Mouse (Mus musculus) hindbrain, postnatal 0 days (tissue): ENCODE measurements at regions not wholly inside any gene's neighbourhood (a gene's known extent, or its start where the extent isn't known, plus 50 kb on each side); places are given as distances from the start of the nearest gene placed in this dataset.

ENCODE experiments used
- ATAC-seq: fragments of 200-750 bp; cut with Nextera tagmentation; 2 replicates; pipeline ENCODE4 v1.8.0; 2017; ENCODE audit warnings: mild to moderate bottlenecking, moderate TSS enrichment, moderate library complexity
- DNase-seq: peaks from one replicate; pipeline ENCODE4 v3.0.0-alpha.2; 2015; ENCODE audit warnings: low spot score
- H3K27ac ChIP-seq: fragments of 300-500 bp; sonication (generic); 2 replicates; pipeline ENCODE4 v1.5.1; 2014; ENCODE audit warnings: mild to moderate bottlenecking
- H3K27me3 ChIP-seq: fragments of 300-500 bp; sonication (generic); 2 replicates; pipeline ENCODE4 v1.6.1; 2014; ENCODE audit warnings: low read length, mixed read lengths; ENCODE audit not compliant: insufficient read depth
- H3K36me3 ChIP-seq: fragments of 300-500 bp; sonication (generic); 2 replicates; pipeline ENCODE4 v1.6.1; 2014; ENCODE audit warnings: low read length, mixed read lengths; ENCODE audit not compliant: insufficient read depth
- H3K4me1 ChIP-seq: fragments of 300-500 bp; sonication (generic); 2 replicates; pipeline ENCODE4 v1.6.1; 2014; ENCODE audit warnings: antibody characterized with exemption, low read length, mixed read lengths; ENCODE audit not compliant: insufficient read depth
- H3K4me2 ChIP-seq: fragments of 300-500 bp; sonication (generic); 2 replicates; pipeline ENCODE4 v1.6.1; 2014; ENCODE audit warnings: low read depth, mild to moderate bottlenecking, low read length, moderate library complexity, mixed read lengths
- H3K4me3 ChIP-seq: fragments of 300-500 bp; sonication (generic); 2 replicates; pipeline ENCODE4 v1.5.1; 2014; ENCODE audit warnings: low read length
- H3K9ac ChIP-seq: fragments of 300-500 bp; sonication (generic); replicated peaks from 2 replicates; pipeline ENCODE4 v1.6.1; 2014; ENCODE audit warnings: mild to moderate bottlenecking, low read length, moderate library complexity, mixed read lengths
- H3K9me3 ChIP-seq: fragments of 300-500 bp; sonication (generic); 2 replicates; pipeline ENCODE4 v1.6.1; 2016; ENCODE audit warnings: low read length, mixed read lengths
- CTCF ChIP-seq: IDR thresholded peaks from 2 replicates; pipeline ENCODE4 v1.5.1; 2016; ENCODE audit warnings: antibody characterized with exemption, control low read depth, low read depth
- WGBS: fragments of 180-500 bp; shearing (Covaris S2); extraction: QIAGEN DNeasy Blood & Tissue Kit; methylation state at CpG from one replicate; pipeline ENCODE4 v1.1.7; 2014; 5-methylcytosine and 5-hydroxymethylcytosine counted together

DNA sequence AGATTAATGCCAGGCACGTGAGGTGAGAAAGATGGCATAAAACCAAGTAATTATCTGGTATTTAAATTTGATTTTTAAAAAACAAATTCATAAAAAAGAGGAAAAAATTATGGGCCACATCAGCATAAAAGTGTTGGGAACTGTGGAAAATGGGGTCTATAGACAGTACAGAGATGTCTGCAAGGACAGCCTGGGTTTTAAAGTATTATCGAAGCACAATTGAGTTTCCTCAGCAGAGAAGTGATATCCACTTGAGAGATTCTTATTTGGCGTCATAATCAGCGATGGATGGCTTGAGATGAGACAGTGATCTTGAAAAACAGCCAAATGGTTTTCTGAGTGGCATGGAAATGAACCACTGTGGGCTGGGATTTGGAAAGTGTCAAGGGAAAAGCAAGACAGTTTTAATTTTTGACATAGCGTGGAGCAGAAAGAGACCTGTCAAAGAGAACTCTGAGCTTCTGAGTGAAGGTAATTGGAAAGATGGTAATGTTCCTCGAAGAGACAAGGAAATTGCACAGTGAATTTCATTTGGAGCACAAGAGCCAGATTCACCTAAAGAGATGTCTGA lies 844.7 kb upstream of the Chrm3 start:
- peak; percentile 67 for DNase-seq
- no peak overlapping the region for H3K4me3 ChIP-seq
- no peak overlapping the region for H3K27ac ChIP-seq
- no peak overlapping the region for H3K4me2 ChIP-seq
- H3K36me3 ChIP-seq, result no peaks in the 10 kb centered on the region
- no peaks in the 10 kb centered on the region for H3K4me1 ChIP-seq
- H3K27me3 ChIP-seq, result no peaks in the 10 kb centered on the region
- WGBS, result 55% methylated on average over 6 of the region's 6 CpGs
- no peak overlapping the region for H3K9ac ChIP-seq
- no peak for ATAC-seq
- TF ChIP-seq CTCF, result no peak
- no peaks in the 10 kb centered on the region for H3K9me3 ChIP-seq

DNA sequence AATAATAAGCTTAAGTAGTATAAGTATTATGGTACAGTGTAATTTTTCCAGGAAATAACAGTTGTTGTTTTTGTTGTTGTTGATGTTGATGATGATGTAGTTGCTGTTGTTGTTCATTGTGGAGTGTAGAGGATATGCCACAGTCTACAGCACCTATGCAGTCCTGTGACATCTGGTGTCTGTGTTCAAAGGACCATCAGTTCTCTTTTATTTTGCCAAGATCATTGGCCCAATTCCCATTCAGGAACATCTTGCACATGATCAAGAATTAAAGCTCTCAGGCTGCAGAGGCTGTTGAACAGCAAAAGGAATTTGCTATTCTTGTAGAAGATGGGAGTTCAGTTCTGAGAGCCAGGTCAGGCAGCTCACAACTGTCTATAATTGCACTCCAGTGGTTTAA lies 841.3 kb upstream of the Chrm3 start:
- DNase-seq (peak; percentile 61), ATAC-seq (peak; percentile 49; the same call in 1 of the 2 replicates)
- Histone ChIP-seq H3K27me3 (no peaks in the 10 kb centered on the region), H3K4me1 (no peaks in the 10 kb centered on the region), H3K4me3 (no peak overlapping the region), H3K9ac (no peak overlapping the region), H3K27ac (no peak overlapping the region), H3K9me3 (no peaks in the 10 kb centered on the region), H3K36me3 (no peaks in the 10 kb centered on the region), H3K4me2 (no peak overlapping the region)
- TF ChIP-seq CTCF, result no peak

DNA sequence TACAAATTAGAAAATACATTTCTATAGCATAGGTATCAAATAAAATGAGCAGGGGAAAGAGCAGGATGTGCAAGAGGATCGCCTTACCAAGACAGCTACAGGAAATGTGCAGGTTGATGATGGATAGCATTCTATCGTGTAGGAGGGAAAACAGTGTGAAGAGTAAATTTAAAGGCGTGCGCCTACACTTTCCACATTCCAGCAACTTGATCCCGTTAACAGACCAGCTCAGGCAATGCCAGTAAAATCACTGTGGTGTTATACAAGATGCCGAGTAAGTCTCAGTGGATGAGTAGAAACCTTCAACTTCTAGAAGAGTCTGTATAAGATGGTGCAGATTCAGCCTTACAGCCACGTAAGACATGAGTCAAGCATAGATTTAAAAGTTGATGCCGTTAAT lies 831.8 kb upstream of the Chrm3 start:
- no peaks in the 10 kb centered on the region for H3K27me3 ChIP-seq
- no peak overlapping the region for H3K9ac ChIP-seq
- no peaks in the 10 kb centered on the region for H3K4me1 ChIP-seq
- TF ChIP-seq CTCF, result no peak
- H3K9me3 ChIP-seq, result no peaks in the 10 kb centered on the region
- no peak overlapping the region for H3K4me2 ChIP-seq
- 90% methylated on average over 8 of the region's 8 CpGs for WGBS
- H3K36me3 ChIP-seq, result no peaks in the 10 kb centered on the region
- DNase-seq (no peak), ATAC-seq (no peak)
- H3K4me3 ChIP-seq, result no peak overlapping the region
- H3K27ac ChIP-seq, result no peak overlapping the region

DNA sequence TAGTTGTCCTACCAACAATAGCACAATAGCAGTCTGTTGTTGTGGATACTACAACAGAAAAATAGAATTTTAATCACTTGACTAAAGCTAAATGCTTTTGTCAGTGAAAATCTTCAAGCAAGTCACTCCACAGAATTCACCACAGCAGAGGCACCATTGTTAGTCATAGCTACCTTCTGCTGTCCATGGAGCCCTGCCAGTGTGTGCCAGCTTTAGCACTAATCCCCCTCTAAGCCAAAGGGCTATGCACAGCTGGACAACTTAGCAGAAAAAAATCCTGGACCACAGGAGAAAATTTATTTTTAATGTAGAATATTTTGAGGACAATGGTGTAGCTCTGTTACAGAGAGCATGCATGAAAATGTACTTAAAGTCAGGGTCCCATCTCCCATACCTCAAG lies 820.5 kb upstream of the Chrm3 start:
- no peak overlapping the region for H3K4me3 ChIP-seq
- H3K27me3 ChIP-seq, result no peaks in the 10 kb centered on the region
- no peak for ATAC-seq
- no peaks in the 10 kb centered on the region for H3K9me3 ChIP-seq
- no peak overlapping the region for H3K4me2 ChIP-seq
- peak; percentile 37 for DNase-seq
- H3K9ac ChIP-seq, result no peak overlapping the region
- TF ChIP-seq CTCF, result no peak
- no peaks in the 10 kb centered on the region for H3K4me1 ChIP-seq
- no peaks in the 10 kb centered on the region for H3K36me3 ChIP-seq
- H3K27ac ChIP-seq, result no peak overlapping the region

GRCm38 (mm10) chr13:11180356-11180755 lies 819.7 kb upstream of the Chrm3 start:
- DNase-seq (no peak), ATAC-seq (no peak)
- H3K27ac ChIP-seq, result no peak overlapping the region
- H3K9ac ChIP-seq, result no peak overlapping the region
- H3K4me2 ChIP-seq, result no peak overlapping the region
- H3K4me3 ChIP-seq, result no peak overlapping the region
- WGBS, result 68% methylated on average over 1 of the region's 1 CpGs
- H3K36me3 ChIP-seq, result no peaks in the 10 kb centered on the region
- no peaks in the 10 kb centered on the region for H3K27me3 ChIP-seq
- no peaks in the 10 kb centered on the region for H3K4me1 ChIP-seq
- TF ChIP-seq CTCF, result no peak
- no peaks in the 10 kb centered on the region for H3K9me3 ChIP-seq

DNA sequence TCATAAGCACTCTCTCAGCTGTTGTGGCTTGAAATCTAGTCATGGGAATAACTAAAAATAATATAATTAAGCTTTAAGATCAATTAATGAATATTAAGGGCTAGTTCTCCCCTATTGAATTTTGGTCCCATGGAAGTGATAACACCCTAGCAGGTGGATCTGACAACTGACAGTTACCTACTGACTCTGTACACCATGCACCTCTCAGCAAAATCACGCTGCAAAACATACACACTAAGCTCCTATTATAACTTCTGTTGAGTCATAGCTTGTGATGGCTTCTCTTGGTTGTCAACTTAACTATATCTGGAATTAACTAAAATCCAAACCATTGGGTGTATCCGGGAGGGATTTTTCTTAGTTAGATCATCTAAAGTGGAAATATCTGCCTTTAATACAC lies 817.9 kb upstream of the Chrm3 start:
- no peak for DNase-seq
- Histone ChIP-seq H3K36me3 (no peaks in the 10 kb centered on the region), H3K4me1 (no peaks in the 10 kb centered on the region), H3K9ac (no peak overlapping the region), H3K4me2 (no peak overlapping the region), H3K4me3 (no peak overlapping the region), H3K9me3 (no peaks in the 10 kb centered on the region), H3K27ac (no peak overlapping the region), H3K27me3 (no peaks in the 10 kb centered on the region)
- 89% methylated on average over 2 of the region's 2 CpGs for WGBS
- ATAC-seq, result no peak
- no peak for TF ChIP-seq CTCF

GRCm38 (mm10) chr13:11177642-11178420 lies 817.2 kb upstream of the Chrm3 start:
- 69% methylated on average over 6 of the region's 6 CpGs for WGBS
- no peak overlapping the region for H3K9ac ChIP-seq

More at GRCm38 (mm10) chr13:11177642-11178420, 817.2 kb upstream of the Chrm3 start:
- Histone ChIP-seq H3K27me3 (no peaks in the 10 kb centered on the region), H3K27ac (no peak overlapping the region), H3K9me3 (no peaks in the 10 kb centered on the region), H3K4me1 (no peaks in the 10 kb centered on the region), H3K4me2 (no peak overlapping the region), H3K36me3 (no peaks in the 10 kb centered on the region), H3K4me3 (no peak overlapping the region)
- no peak for DNase-seq
- ATAC-seq, result no peak
- no peak for TF ChIP-seq CTCF
